Mouse (Mus musculus) brain, embryonic 14.5 days (tissue): ENCODE measurements around the gene Serinc1. TPM values are rescaled to one million over a fixed set of nuclear protein-coding genes. Genes with fewer than 3 reads are reported as not detected.
"Not testable (repeated sequence)": the region's sequence is repeated elsewhere in the genome, so short reads cannot be mapped to it uniquely, and the experiment has no call there.

Source experiments
- DNase-seq: peaks from one replicate; pipeline ENCODE4 v3.0.0-alpha.2; 2011; ENCODE audit warnings: low read depth
- CTCF ChIP-seq: fragments of 200-500 bp; IDR thresholded peaks from 2 replicates; pipeline ENCODE4 v1.5.1; 2012; ENCODE audit warnings: inconsistent platforms, mild to moderate bottlenecking, moderate library complexity, borderline replicate concordance; ENCODE audit not compliant: insufficient read depth, insufficient read length; ENCODE audit errors: extremely low read depth
- POLR2A ChIP-seq: fragments of 200-500 bp; IDR thresholded peaks from 2 replicates; pipeline ENCODE4 v1.6.1; 2012; ENCODE audit warnings: mild to moderate bottlenecking, inconsistent platforms, borderline replicate concordance; ENCODE audit not compliant: poor library complexity, insufficient read depth, insufficient read length, severe bottlenecking; ENCODE audit errors: extremely low read depth
- polyA plus RNA-seq: library from polyadenylated mRNA; depleted of rRNA; stranded (reverse); fragments of >200 nt; gene quantifications from 2 replicates; pipeline ENCODE4 v1.2.3, GENCODE M21; 2012; rRNA removed

Gene Serinc1
- 251 and 289 TPM in 2 replicates for polyA plus RNA-seq

- TF ChIP-seq CTCF = no peak
- TF ChIP-seq POLR2A = peak; percentile 64; the same call in 1 of the 2 replicates
- DNase-seq = peak; percentile 99
Measured at GRCm38 (mm10) chr10:57532218-57533101, at the start of gene Serinc1. Gene Serinc1 (minus strand): TSS chr10:57532530.

GRCm38 (mm10) chr10:57576721-57577120, 44.4 kb upstream of the Serinc1 start:
- no peak for DNase-seq
- TF ChIP-seq POLR2A = no peak
- no peak for TF ChIP-seq CTCF

GRCm38 (mm10) chr10:57572130-57572529, 39.8 kb upstream of the Serinc1 start:
- no peak for TF ChIP-seq CTCF
- TF ChIP-seq POLR2A = no peak
- DNase-seq = peak; percentile 82

- peak; percentile 62; the same call in 1 of the 2 replicates for TF ChIP-seq CTCF
- no peak for TF ChIP-seq POLR2A
- DNase-seq = peak; percentile 71
Measured at GRCm38 (mm10) chr10:57571211-57571730, 38.9 kb upstream of the Serinc1 start.

GRCm38 (mm10) chr10:57569023-57569931, 36.9 kb upstream of the Serinc1 start:
- DNase-seq = peak; percentile 85
- no peak for TF ChIP-seq CTCF
- TF ChIP-seq POLR2A = no peak

GRCm38 (mm10) chr10:57566221-57566620, 33.9 kb upstream of the Serinc1 start:
- DNase-seq = no peak
- TF ChIP-seq CTCF (no peak), POLR2A (no peak)

- no peak for DNase-seq
- no peak for TF ChIP-seq CTCF
- TF ChIP-seq POLR2A = no peak
Measured at GRCm38 (mm10) chr10:57557597-57557996, 25.3 kb upstream of the Serinc1 start.

- TF ChIP-seq CTCF (no peak), POLR2A (no peak)
- no peak for DNase-seq
Measured at GRCm38 (mm10) chr10:57553719-57554118, 21.4 kb upstream of the Serinc1 start.

- no peak for DNase-seq
- TF ChIP-seq POLR2A = no peak
- no peak for TF ChIP-seq CTCF
Measured at GRCm38 (mm10) chr10:57549631-57550030, 17.3 kb upstream of the Serinc1 start.

- not testable (repeated sequence) for DNase-seq
Measured at GRCm38 (mm10) chr10:57543890-57544289, 11.6 kb upstream of the Serinc1 start.

- no peak for DNase-seq
Measured at GRCm38 (mm10) chr10:57531616-57532217, 613 bp downstream of the Serinc1 start.

More at GRCm38 (mm10) chr10:57531616-57532217, 613 bp downstream of the Serinc1 start:
- TF ChIP-seq CTCF (no peak), POLR2A (no peak)
